Mouse (Mus musculus) embryonic fibroblast, embryonic 13.5 days (primary cell): ENCODE results near the gene Farp1. TPM values are rescaled to one million over a fixed set of nuclear protein-coding genes. Genes with fewer than 3 reads are reported as not detected.

ENCODE experiments used
- H3K27ac ChIP-seq: 2 replicates; pipeline ENCODE4 v1.5.1; 2012; ENCODE audit warnings: low read length, control low read depth, inconsistent platforms; ENCODE audit not compliant: insufficient read depth
- H3K4me1 ChIP-seq: 2 replicates; pipeline ENCODE4 v1.6.1; 2011; ENCODE audit warnings: low read length; ENCODE audit not compliant: control insufficient read depth, insufficient read depth
- H3K4me3 ChIP-seq: 2 replicates; pipeline ENCODE4 v1.5.1; 2011; ENCODE audit warnings: mild to moderate bottlenecking, control low read depth, low read length; ENCODE audit not compliant: insufficient read depth
- CTCF ChIP-seq: IDR thresholded peaks from 2 replicates; pipeline ENCODE4 v1.5.1; 2011; ENCODE audit warnings: mild to moderate bottlenecking, control low read depth, low read length, moderate library complexity, borderline replicate concordance; ENCODE audit not compliant: insufficient read depth
- POLR2A ChIP-seq: IDR thresholded peaks from 2 replicates; pipeline ENCODE4 v1.6.1; 2011; ENCODE audit warnings: low read depth, mild to moderate bottlenecking, control low read depth, low read length, moderate library complexity
- polyA plus RNA-seq: library from polyadenylated mRNA; stranded (reverse); fragments of >200 nt; gene quantifications from 2 replicates; pipeline ENCODE4 v1.2.4, GENCODE M21; 2011; ENCODE audit warnings: low read depth; ENCODE audit not compliant: missing spikeins, insufficient read length

Gene Farp1
- polyA plus RNA-seq, 1 experiment: 142 TPM

GRCm38 (mm10) chr14:121231232-121231631 is 196.2 kb downstream of the Farp1 start:
- H3K27ac ChIP-seq: no peak overlapping the region
- H3K4me3 ChIP-seq: no peak overlapping the region
- no peak for TF ChIP-seq POLR2A
- no peak for TF ChIP-seq CTCF
- H3K4me1 ChIP-seq: no peaks in the 10 kb centered on the region

GRCm38 (mm10) chr14:121234741-121235307 is 199.8 kb downstream of the Farp1 start:
- TF ChIP-seq POLR2A: no peak
- no peak for TF ChIP-seq CTCF
- no peak overlapping the region for H3K27ac ChIP-seq
- peaks cover 13% of the 10 kb centered on the region for H3K4me1 ChIP-seq
- no peak overlapping the region for H3K4me3 ChIP-seq

- TF ChIP-seq CTCF (no peak), POLR2A (no peak)
- H3K4me3 ChIP-seq: no peak overlapping the region
- no peak overlapping the region for H3K27ac ChIP-seq
- H3K4me1 ChIP-seq: peaks cover 14% of the 10 kb centered on the region
Measured at GRCm38 (mm10) chr14:121236736-121237135, 201.7 kb downstream of the Farp1 start.

- no peak overlapping the region for H3K4me3 ChIP-seq
- peak overlapping the region; percentile 97 for H3K27ac ChIP-seq
- peaks cover 14% of the 10 kb centered on the region for H3K4me1 ChIP-seq
- TF ChIP-seq POLR2A (no peak), CTCF (no peak)
Measured at GRCm38 (mm10) chr14:121238727-121239126, 203.7 kb downstream of the Farp1 start.

DNA sequence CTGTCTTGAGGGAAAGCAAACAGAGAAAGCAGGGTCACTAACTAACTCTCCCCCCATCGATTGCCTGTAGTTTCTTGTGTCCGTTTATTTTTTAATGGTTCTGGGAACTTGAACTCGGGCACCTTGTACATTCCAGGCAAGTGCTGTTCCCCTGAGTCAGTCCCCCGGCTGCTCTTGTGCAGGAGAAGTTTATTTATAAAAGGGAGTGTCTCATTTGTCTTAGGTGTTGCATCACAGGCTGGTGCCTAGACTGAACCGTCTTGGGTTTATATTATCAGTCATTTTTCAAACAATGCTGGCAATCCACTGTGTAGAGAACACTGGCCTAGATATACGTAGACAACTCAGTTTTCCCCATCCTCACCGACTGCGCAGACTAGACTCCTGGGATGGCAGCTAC is 204.4 kb downstream of the Farp1 start:
- Histone ChIP-seq H3K4me3 (no peak overlapping the region), H3K27ac (peak overlapping the region; percentile 97), H3K4me1 (peaks cover 14% of the 10 kb centered on the region)
- TF ChIP-seq CTCF: no peak
- no peak for TF ChIP-seq POLR2A

DNA sequence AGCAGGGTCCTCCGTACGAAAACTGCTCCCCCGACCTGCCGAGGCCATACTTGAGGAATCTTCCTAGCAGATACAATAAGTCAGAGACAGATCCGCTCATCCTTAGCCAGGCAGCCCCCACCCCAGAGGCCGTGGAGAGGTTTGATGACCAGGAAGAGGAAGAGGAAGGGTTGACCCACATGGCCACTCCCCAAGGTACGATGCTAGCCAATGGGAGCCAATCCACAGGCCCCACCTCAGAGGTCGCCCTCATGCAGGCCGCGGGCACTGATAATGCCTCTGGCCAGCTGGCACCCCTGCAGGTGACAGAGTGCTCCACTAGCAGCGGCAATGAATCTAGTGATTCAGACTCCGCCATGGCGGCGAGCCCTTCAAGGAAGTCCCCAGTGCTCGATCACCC is 209.1 kb downstream of the Farp1 start:
- no peak overlapping the region for H3K27ac ChIP-seq
- H3K4me3 ChIP-seq: no peak overlapping the region
- TF ChIP-seq CTCF (no peak), POLR2A (no peak)
- H3K4me1 ChIP-seq: peaks cover 30% of the 10 kb centered on the region

- TF ChIP-seq CTCF (no peak), POLR2A (no peak)
- Histone ChIP-seq H3K4me3 (no peak overlapping the region), H3K27ac (peak overlapping the region; percentile 95), H3K4me1 (peaks cover 31% of the 10 kb centered on the region)
Measured at GRCm38 (mm10) chr14:121246048-121246731, 211.2 kb downstream of the Farp1 start.

- Histone ChIP-seq H3K4me1 (peaks cover 31% of the 10 kb centered on the region), H3K4me3 (no peak overlapping the region), H3K27ac (peak overlapping the region; percentile 95)
- TF ChIP-seq POLR2A (no peak), CTCF (no peak)
Measured at GRCm38 (mm10) chr14:121247287-121247686, 212.3 kb downstream of the Farp1 start.

DNA sequence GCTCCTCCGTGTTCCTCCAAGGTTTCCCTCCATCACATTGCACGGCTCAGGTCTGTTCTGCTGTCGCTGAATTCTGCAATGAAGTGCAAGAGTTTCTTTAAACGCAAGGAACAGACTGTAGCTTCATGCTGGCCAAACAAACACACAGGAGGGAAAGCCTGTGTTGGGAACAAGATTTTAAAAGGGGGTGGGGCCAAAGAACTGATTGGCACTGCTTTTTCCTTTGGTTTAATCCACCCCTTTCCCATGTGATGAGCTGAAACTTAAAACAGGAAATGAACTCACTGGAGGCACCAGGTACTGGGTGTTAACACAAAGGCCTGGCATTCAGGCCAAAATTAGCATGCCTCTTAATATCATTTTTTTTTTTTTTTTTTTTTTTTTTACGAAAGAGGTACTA is 213.3 kb downstream of the Farp1 start:
- Histone ChIP-seq H3K27ac (peak overlapping the region; percentile 98), H3K4me1 (peaks cover 31% of the 10 kb centered on the region), H3K4me3 (no peak overlapping the region)
- no peak for TF ChIP-seq POLR2A
- no peak for TF ChIP-seq CTCF

DNA sequence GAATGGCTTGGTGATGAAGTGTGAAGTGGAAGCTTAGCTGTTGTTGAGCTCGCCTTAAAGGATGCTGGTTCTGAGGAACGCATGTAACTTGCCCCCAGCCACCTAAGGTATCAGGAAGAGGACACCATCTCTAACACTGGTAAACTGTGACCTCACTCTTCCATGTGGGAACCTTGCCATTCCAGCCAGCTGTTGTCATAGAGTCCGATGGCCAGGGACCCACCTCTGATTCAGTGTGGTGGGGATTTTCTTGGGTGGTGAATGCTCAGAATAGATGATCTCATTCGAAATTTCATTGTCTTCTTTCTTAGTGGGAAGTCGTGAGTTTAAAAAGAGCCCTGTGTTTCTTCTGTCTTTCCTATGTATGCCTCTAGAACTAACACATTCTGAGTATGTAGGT is 216.1 kb downstream of the Farp1 start:
- Histone ChIP-seq H3K4me1 (peaks cover 22% of the 10 kb centered on the region), H3K4me3 (no peak overlapping the region), H3K27ac (no peak overlapping the region)
- TF ChIP-seq CTCF: no peak
- TF ChIP-seq POLR2A: no peak
